Mouse (Mus musculus): ENCODE measurements at regions not wholly inside any gene's neighbourhood (a gene's known extent, or its start where the extent isn't known, plus 50 kb on each side); places are given as distances from the start of the nearest gene placed in this dataset.

DNA sequence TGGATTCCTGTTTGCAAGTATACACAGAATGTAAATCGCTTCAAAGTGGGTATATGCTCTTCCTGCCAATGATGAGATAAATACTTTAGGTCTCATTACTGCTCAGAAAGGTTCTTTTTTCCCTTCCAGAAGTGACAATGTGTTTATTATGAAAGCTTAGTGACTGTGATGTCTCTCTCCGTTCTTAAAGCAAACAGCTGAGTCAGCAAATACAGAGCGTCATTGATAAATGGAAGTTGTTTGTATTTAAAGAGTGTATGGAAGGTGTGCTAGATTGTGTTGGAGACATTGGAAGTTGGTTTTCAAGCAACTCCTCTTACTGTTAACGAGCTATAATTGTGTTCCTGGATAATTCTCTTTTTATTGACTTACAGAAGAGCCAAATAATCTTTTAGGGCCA lies 408.0 kb downstream of the Prr30 start:
- ATAC-seq (replicated peaks; ENCODE audit: poor library complexity) = no peak

DNA sequence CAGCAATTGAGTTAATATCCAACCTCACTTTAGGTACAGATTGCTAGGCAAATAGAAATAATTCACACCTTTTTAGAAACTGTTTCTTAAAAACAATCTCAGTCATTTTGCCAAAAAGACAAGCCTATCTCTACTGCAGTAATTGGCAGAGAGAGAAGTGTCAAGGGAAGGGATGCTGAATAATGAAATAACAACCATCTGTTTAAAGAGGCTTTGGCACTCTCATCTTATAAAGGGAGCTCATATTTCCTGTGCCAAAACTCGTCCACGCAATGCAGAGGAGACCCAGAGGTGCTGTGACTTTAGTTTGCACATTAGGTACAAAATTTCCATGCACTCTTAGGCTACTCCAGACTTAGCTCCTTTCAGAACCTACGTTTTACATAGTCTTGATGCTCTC lies 418.2 kb downstream of the Prr30 start:
- no peak for ATAC-seq (replicated peaks; ENCODE audit: poor library complexity)

GRCm38 (mm10) chr14:100753951-100754350 lies 446.2 kb downstream of the Prr30 start:
- 0 out of 2 replicates have a peak, but pooled peaks have one; percentile 50 for ATAC-seq (replicated peaks; ENCODE audit: poor library complexity)

DNA sequence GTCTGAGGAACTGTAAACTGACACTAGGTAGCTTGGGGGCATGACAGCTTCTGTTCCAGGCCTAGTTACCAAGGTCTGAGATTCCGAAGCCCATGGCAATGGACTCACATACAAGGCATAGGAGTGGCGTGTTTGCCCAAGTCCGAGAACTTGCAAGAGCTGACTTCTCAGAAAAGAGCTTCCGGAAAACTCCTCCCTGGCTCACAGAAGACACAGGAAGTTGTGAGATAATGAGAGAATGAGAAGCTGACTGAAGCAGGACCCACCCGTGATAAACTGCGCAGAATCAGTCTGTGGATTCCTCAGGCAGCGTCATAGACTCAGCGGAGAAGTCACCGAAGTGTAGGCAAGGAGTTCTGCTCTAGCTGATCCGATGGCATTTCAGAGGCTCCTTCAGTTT lies 447.4 kb downstream of the Prr30 start:
- no peak for ATAC-seq (replicated peaks; ENCODE audit: poor library complexity)

DNA sequence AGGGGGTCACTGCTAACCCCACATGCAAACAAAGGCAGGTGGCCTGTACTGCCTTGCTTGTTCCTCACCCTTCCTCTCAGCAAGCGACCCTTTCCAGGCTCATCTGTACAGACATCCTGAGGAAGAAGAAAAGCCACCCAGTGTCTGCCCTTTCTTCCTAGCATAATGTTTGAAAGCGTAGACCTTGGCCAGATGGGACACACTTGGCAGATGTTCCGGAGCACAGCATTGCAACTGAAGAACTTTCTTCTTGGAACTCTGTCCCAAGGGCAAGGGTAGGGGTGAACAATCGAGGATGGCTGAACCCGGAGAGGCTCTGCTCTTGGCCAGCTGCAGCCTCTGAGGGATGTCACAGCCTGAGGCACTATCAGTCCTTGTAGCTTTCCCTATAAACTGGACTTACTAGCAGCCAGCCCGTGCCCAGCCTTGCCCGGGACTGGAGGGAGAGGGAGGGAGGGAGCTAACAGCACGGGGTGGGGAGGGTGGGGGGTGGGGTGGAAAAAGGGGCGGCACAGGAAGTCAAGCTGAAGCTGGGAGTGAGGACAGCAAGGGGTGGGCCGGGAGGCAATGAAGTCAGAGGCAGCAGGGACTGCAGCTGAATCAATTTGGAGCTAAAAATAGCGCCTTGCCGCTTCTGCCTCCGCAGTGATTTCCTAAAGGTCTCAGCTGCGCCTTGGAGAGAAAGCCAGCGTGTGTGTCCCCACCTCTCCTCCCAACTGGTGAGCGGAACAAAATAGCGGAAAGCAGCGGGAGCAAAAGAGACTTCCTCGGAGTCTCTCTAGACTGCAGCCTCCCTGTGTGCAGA lies 450.2 kb downstream of the Prr30 start:
- ATAC-seq (replicated peaks; ENCODE audit: poor library complexity) = peak; percentile 39; the same call in 1 of the 2 replicates

DNA sequence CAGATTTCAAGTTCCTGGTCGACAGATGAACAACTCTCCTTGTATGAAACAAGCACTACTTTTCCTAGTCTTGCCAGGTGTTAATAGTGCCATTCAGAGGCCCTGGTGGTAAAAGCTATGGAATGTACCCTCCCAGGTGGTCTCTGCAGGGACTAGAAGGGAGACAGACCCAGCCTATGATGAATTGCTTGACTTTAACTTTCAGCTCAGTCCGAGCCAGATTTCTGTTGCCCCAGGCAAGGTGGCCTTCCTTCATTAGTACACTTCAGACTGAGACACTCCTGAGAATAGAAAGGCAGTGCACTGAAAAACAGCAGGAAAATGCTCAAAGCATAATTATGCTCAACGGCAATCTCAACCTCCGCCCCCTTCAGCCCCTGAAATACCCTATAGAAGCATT lies 450.8 kb upstream of the Klf12 start:
- ATAC-seq (replicated peaks; ENCODE audit: poor library complexity) = no peak

- no peak for ATAC-seq (replicated peaks; ENCODE audit: poor library complexity)
These were observed 444.0 kb upstream of the Klf12 start for GRCm38 (mm10) chr14:100728433-100728832.

DNA sequence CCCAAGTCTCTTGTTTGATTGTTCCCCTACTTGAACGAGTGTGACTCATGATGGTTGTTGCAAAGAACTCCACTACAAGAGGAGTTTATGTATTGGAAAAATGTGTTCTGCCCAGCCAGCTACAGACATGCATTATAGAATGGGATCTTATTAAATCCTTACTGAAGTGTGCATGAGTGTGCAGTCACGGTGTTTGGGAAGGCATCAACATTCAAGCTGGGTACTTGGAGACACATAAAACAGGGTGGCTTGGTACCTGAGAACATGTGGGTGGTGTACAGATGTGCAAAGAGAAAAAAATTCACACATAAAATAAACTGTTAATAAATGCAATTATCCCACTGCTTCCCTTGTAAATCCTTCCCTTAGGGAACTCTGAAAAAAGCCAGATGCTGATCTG lies 443.2 kb upstream of the Klf12 start:
- no peak for ATAC-seq (replicated peaks; ENCODE audit: poor library complexity)

DNA sequence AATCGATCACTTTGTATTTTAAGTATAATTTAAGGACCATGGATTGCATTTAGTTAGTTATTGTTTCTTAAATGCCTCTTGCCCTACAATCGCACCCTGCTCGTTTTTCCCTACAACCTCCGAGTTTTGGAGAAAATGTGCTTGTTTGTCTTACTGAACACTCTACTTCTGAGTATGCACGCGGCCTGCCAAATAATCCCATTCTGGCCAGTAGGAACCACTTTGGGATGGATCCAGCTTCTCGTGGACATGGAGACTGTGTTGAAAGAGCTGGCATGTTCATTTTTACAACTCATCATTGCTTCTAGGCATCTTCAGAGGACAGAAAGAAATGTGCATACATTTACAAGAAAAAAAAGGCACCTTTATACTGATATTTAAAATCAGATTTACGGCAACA lies 440.5 kb upstream of the Klf12 start:
- no peak for ATAC-seq (replicated peaks; ENCODE audit: poor library complexity)

DNA sequence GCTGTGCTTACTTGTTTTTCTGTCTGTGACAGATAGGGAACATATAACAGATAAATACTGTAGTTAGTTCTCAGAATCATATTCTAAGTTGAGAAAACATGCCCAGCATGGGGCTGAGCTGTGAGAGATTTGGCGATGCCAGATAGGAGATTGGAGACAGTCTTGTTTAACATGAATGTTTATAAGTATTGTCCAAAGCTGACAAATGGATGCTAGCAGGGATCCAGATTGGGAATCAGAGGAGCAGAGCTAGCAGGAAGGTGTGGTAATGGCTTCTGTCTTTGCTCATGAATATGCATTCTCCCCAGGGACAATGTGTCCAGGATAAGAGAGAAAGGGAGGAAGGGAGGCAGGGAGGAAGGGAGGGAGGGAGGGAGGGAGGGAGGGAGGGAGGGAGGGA lies 436.2 kb upstream of the Klf12 start:
- ATAC-seq (replicated peaks; ENCODE audit: poor library complexity) = no peak

GRCm38 (mm10) chr14:100714952-100715351 lies 430.5 kb upstream of the Klf12 start:
- no peak for ATAC-seq (replicated peaks; ENCODE audit: poor library complexity)

DNA sequence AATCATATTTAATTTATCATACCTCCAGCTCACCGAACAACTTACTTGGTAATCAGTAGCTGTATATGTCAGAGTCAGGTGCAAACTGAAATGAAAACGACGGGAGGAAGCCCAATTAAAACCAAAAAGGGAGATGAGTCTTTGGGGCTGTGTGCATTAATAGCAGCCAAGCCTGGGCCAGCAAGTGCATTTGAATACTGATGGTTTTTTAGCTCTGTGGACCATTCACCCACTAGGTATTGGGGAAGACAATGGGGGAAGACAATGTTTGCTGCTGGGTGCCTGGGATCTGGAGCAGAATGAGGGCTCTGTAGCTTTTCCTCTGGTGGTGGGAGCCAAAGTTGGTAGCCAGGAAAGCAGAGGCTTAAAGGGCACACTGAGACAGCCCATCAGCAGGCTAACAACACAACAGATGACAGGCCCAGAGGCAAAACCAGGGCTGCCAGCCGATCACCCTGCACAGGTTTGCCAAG lies 429.6 kb upstream of the Klf12 start:
- no peak for ATAC-seq (replicated peaks; ENCODE audit: poor library complexity)

- no peak for ATAC-seq (replicated peaks; ENCODE audit: poor library complexity)
These were observed 429.1 kb upstream of the Klf12 start for GRCm38 (mm10) chr14:100713592-100713991.

DNA sequence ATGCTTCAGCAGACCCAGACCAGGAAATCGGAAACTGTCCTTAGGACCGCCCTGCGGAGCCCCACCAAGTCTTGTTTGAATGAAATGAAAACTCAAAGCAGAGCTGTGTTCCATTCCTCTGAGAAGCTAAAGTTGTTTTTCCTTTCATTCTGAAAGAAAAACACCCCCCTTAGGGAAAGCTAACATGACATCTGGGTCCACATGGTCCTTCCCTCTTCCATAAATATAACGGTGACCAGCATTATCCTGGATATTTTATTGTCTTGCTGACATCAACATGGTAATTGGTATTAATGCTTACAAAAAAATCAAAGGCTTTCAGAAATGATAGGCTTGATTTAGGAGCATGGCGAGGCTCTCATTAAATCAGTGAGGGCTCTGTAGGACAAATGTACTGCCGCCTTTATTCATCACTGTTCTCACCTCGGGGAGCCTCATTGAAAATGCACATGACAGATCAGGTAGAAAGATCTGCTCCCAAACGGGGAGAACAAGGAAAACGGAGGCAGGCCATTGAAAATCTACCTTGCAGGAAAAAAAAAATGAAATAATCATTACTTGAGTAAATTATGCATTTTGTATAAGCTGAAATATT lies 381.0 kb upstream of the Klf12 start:
- no peak for ATAC-seq (replicated peaks; ENCODE audit: poor library complexity)

DNA sequence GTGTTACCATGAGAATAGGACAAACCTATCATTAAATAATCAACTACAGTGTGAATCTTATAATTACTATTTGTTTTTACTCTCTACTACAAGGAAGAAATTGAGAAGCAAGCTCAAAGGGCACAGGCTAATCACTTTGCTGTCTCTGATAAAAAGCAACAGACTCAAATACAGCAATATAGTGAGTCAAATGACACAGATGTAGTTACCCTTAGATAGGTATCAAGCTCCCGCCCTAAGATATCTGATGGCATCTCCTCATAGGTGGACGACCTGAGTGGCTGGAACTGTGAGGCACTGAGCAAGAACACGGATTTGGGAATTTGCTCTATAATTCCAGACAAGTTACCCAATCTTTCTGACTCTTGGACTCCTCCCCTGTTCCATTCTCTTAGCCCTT lies 379.7 kb upstream of the Klf12 start:
- no peak for ATAC-seq (replicated peaks; ENCODE audit: poor library complexity)

DNA sequence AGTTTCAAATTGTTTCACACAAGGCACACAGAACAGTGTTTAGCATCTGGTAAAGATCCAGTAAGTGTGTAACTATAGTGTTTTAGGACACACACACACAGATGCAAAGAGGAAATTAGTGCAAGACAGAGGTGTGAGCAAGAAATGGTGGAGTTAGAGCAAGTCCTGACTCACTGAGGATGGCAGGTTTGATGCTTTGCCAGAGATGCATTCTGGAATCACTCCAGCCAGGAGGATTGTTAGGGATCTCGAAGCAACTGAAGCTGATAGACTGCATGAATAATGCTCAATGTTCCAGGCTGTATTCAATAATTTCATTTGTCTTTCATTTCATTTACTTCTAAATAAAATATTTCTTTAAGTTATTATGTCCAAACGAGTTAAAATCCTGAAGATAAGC lies 357.6 kb upstream of the Klf12 start:
- no peak for ATAC-seq (replicated peaks; ENCODE audit: poor library complexity)

- ATAC-seq (replicated peaks; ENCODE audit: poor library complexity) = no peak
These were observed 350.0 kb upstream of the Klf12 start for GRCm38 (mm10) chr14:100634521-100634920.

DNA sequence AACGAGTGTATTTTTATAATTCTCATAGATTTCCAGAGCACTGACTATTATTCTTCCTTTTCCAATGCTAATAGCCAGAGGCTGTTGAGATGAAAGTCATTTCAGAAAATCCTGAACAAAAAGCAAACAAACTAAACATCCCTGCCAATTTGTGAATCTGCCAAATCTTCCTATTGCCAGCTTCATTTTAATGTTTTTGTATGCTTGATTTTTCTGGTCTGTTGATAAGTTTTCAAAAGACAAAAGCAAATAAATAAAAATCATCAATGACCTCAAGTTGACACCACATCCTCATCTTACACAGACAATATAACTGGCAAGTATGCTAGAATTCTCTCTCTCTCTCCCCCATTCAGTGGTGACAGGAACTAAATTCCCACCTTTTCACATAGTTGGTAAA lies 347.2 kb upstream of the Klf12 start:
- no peak for ATAC-seq (replicated peaks; ENCODE audit: poor library complexity)

- no peak for ATAC-seq (replicated peaks; ENCODE audit: poor library complexity)
These were observed 345.7 kb upstream of the Klf12 start for GRCm38 (mm10) chr14:100630197-100630596.

- no peak for ATAC-seq (replicated peaks; ENCODE audit: poor library complexity)
These were observed 343.0 kb upstream of the Klf12 start for GRCm38 (mm10) chr14:100627523-100627922.

GRCm38 (mm10) chr14:100619656-100620030 lies 335.2 kb upstream of the Klf12 start:
- no peak for ATAC-seq (replicated peaks; ENCODE audit: poor library complexity)

GRCm38 (mm10) chr14:100618793-100619655 lies 334.5 kb upstream of the Klf12 start:
- no peak for ATAC-seq (replicated peaks; ENCODE audit: poor library complexity)

All from megakaryocyte progenitor cell, adult 5-6 weeks (primary cell).